Mouse (Mus musculus) naive thymus-derived CD4-positive, alpha-beta T cell, adult 2 months (primary cell): ENCODE data around the gene Serpinb6b.
A peak's percentile ranks its signal among the peaks of the same experiment; 100 is the strongest.

Experiments used
- DNase-seq: peaks from one replicate; pipeline ENCODE4 v3.0.0-alpha.2; 2011; ENCODE audit warnings: low read depth

Serpinb6b gene

DNA sequence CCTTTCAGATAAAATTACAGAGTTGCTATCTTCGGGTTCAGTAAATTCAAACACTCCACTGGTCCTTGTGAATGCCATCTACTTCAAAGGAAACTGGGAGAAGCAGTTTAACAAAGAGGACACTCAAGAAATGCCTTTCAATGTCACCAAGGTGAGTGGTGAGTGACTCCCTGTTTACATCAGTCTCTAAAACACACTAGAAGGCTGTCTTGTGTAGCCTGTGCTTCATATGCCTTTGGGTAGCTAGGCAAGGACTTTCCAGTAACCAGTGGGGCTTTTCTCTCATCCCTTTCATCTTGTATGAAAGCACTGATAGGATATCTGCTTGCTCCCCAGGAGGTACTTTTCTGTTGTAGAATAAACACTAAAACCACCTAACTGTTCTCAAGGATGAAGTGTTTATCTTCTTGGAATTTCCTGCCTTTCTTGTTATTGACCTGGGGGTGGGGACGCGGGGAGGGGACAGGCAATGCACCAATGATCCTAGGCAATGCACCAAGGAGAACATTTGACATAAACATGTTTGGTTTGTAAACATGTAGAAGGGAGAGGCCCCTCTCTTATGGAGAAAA lies 10.0 kb downstream of the Serpinb6b start:
- no peak for DNase-seq

DNA sequence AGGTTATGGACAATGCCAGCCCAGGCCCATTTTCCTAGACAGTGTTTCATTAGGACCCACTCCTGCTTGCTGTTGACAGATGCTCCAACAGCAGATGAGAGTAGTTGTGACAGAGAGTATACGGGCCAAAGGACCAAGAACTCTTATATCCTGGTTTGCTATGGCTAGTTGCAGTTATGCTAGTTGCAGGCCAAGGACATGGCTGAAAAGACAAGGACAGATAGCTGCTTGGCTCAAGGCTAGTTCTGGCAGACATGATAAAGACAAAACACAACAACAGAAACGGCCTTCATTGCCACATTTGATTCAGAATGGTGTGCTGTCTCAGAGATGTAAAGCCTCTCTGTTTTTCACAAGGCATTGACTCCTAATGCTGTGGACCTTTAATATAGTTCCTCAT lies 10.7 kb downstream of the Serpinb6b start:
- no peak for DNase-seq

DNA sequence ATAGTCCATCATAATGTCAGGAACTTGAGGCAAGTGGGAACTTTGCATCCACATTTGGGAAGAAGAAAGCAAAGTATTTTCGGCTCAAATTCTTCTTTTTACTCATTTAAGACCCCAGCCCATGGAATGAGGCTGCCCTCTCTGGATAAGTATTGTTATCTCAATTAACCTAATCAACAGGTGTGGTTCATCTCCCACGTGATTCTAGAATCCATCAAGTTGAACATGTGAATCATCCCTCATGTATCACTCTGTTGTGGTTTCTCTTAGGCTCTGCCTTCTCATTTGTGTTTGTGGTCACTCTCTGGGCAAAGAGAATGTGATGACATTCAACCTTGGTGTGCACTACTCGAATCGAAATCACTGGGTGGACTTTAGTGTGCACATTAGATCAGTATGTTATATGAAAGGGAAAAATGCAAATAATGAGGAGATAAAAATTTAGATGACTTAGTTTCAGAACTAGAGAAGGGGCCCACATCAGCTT lies 17.6 kb downstream of the Serpinb6b start:
- no peak for DNase-seq

DNA sequence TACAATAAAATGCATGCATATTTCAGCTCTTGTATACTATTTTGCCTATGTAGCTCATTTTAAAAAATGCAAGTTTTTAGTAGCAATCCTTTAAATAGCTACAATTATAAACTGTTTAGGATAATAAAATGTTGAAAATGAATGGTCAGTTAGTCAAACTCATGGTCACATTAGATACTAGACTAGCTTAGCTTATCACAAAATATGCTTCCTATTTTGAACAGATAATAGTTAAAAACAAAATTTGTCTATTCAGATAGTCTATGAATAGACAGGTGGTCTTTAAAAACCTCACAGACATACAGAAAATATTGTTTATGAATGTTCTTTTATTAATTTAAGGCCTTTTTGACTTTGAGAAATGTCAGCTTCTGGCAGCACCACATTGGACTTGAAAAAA lies 21.2 kb downstream of the Serpinb6b start:
- DNase-seq = no peak

DNA sequence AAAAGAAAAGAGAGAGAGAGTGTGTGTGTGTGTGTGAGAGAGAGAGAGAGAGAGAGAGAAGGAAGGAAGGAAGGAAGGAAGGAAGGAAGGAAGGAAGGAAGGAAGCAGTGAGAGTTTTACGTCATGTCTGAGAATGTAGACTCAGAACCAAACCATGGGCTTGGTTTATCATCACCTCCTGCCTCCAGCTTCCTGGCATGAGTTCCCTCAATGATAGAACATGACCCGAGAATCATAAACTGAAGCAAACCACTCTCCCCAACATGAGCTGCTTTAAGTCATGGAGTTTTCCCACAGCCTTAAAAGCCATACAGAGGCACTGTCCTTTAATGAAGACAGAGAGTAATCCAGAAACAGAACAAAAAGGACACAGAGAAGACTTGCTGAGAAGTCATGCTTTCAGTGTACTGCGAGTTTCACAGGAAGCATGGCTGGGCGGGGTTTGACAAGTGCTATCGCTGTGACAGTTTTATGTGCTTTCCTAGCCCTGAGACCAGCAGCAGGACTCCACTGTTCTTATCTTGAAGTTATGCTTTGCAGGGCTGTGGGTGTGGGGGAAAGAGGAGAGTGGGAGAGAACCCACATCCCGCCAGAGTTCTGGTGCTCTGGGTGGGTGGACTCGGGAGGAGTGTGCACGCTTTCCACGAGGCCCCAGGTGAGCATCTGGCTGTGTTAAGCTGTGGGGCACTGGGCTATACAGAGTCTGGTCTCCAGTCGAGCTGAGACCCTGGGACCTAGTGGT lies 28.3 kb downstream of the Serpinb6b start:
- peak; percentile 52 for DNase-seq

DNA sequence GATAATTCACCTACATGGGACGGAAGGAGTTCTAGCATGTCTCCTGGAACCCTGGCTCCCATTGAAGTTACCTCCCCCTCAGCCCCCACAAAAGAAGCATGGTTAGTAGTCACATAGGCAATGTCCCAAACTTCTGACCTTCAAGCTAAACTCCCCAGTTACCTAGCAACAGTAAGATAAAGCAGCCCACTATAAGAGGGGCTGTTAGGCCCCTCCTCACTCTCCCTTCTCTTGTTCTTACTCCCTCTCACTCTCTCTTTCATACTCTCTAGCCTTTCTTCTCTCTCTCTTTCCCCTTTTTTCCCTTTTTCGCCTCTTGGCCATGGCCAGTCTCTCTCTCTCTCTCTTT lies 28.9 kb downstream of the Serpinb6b start:
- no peak for DNase-seq

DNA sequence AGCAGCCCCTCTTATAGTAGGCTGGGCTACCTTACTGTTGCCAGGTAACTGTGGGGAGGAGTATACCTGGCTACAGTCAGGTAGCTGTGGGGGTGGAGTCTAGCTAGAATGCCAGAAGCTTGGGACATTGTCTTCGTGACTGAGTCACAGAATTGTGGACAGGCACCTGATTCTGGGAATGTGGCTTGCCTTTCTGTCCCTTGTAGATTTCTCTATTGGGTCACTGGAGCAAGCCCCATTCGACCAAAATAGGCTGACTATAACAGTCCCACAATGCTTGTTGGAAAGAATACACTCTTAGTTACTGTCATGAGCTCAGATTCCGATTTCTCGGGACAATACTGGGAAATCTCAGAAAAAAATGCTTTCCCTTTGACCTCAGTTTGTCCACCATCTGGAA lies 30.0 kb downstream of the Serpinb6b start:
- DNase-seq = no peak

DNA sequence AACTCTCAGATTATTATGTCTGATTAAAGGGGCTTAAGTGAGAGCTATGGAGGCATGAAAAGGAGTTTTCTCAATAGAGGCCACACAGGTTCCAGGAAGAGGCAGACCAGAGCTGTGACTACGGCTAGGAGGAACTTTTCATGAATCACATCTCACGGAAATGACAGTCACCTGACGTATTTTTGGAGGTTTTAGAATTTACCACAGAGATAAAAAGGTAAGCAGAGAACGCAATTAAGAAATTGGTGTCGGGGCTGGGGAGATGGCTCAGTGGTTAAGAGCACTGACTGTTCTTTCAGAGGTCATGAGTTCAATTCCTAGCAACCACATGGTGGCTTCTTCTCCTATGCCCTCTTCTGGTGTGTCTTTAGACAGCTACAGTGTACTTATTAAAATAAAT lies 36.3 kb downstream of the Serpinb6b start:
- peak; percentile 66 for DNase-seq

DNA sequence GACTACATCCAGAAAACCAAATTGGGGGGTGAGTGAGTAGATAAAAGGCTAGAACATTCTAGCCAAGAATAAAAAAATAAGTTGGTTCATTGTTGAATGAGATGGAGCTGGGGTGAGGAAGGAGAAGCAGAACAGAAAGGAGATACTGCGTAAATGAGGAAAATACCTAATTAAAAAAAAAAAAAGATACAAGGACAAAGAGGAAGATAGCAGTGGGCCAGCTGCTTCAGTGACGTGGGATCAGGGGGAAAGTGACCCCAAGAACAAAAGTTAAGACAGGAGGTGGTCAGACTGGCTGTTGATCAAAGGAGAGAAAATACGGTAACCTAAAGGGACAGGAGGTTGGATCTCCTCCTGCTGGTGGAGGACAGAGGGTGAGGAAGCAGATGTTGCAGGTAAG lies 37.9 kb downstream of the Serpinb6b start, which contains the start of gene Serpinb9:
Gene Serpinb9 (plus strand): TSS at position 301 of the 400 bp plus-strand sequence.
- no peak for DNase-seq

DNA sequence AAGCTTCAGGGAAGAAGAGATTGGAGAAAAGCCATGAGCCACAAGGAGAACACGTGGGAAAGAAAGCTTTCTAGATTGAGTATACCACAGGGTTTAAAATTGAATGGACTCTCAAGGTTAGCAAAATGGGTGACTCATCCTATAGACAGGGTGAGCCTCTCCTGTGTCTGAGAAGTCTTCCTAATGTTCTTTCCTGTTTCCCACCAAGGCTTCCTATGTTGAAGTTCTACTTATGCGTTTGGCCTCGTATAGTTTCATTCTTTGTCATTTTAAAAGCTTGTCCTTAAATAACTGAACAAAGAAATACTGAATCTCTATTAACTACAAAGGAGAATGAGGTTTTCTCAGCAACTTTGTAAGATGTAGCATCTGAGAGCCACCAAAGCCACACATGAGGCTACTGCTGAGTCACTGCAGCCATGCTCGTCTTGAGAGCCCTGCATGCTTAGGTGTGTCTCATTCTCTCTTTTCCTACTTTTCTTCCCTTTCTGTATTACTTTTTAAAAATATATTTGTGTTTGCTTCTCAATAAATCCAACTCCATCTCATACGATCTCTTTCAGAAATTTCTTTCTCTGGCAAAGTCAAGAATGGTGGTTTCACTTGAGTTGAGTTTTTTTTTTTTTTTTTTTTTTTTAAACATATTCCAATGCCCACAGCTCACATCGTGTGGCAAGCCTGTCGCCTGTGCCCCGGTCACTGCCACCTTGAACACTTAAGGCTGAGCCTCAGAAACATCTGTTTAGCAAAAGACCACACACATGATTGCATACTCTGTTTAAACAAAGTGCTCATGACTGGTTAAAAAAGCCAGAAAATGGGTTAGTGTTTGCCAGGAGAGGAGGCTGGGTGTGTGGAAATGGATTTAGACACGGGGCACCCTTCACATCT lies 38.8 kb downstream of the Serpinb6b start:
- DNase-seq = peak; percentile 48

DNA sequence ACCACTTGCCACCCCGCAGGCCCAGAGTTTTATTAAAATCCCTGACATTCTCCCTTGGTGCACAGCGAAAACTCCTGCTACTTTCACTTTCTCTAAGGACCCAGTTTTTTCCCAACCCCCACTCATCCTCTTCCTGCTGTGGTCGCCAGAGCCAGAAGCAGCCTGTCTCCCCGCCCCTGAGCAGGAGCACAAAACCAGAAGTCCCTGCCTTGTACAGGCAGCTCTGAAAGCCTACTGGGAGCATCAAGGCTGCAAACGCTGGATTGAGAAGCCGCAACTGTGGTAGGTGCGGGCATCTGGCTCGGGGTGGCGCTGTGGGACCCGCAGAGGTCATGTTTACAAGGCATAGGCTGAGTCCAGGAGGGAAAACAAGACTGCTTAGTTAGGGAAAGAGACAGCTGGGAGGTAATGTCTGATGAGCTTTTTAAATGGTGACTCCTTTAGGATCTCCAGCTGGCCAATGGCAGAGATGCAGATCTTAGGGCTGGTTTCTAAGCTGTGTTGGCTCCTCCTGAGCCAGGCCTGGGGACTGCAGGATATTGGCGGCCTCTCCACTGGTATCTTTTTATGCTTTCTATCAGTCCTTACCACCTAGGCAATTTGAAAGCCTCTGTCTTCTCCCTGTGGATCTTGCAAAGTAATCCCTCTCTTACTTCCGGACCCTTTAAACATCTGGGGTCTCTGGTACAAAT lies 39.6 kb downstream of the Serpinb6b start:
- DNase-seq = peak; percentile 84

DNA sequence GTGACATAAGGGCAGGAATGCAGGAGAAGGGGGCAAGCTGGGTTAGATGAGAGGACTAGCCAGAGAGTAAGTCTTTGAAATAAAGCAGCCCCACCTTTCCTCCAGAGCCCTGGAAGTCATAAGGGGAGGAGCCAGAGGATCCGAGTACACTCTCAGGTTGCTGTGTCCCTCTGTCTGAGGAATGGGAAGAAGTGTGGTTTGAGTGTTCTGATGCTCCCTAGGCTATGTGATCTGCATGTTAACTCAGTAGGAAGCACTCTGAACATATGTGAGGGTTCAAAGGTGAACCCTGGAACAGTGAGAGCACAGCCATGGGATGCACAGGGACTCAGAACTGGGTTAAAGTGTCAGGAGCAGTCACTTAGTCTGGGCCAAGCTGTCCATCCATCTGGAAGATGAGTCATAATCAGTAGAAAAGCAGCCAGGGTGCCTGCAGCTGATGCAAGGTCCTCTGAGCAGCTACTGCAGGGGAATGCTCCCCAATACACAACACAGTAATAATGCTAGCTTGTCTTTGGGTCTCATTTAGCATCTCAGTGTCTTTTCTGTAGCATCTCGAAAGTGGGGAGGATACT lies 40.6 kb downstream of the Serpinb6b start:
- no peak for DNase-seq

DNA sequence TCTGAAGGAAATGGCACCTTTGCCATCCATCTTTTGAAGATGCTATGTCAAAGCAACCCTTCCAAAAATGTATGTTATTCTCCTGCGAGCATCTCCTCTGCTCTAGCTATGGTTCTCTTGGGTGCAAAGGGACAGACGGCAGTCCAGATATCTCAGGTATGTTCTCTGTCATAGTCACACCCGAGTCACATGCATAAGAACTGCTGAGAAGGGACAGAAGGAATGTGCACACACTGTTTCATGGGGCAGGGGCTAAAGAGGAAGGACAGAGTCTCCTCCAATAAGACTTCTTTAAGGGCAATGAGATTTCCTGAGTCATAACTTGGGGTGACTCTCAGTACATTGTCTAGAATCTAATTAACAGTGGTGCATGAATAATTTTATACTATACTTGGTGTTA lies 41.5 kb downstream of the Serpinb6b start:
- no peak for DNase-seq

DNA sequence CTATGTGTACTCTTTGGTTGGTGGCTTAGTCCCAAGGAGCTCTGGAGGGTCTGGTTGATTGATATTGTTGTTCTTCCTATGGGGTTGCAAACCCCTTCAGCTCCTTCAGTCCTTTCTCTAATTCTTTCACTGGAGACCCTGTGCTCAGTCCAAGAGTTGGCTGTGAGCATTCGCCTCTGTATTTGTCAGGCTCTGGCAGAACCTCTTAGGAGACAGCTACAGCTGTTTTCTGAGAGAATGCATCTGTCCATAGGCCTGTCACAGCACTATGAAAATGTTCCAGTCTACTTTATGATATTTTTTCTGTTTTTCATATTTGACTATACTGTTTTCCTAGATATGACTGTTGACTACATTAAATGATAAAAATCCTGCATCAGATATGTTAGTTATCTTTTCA lies 47.4 kb downstream of the Serpinb6b start:
- DNase-seq = no peak

DNA sequence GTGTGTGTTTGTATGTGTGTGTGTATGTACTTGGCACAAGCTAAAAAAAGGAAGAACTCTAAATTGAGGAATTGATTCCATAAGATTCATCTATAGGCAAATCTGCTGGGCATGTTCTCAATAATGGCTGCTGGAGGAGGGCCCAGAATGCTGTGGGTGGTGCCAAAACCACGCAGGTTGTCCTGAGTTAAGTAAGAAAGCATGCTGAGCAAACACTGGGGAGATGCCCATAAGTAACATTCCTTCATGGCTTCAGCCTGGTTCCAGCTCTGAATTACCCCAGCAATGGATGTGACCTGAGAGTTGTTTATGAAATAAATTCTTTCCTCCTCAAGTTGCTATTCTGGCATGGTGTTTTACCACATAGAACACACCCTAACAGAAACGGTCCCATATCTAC lies 48.3 kb downstream of the Serpinb6b start:
- no peak for DNase-seq

DNA sequence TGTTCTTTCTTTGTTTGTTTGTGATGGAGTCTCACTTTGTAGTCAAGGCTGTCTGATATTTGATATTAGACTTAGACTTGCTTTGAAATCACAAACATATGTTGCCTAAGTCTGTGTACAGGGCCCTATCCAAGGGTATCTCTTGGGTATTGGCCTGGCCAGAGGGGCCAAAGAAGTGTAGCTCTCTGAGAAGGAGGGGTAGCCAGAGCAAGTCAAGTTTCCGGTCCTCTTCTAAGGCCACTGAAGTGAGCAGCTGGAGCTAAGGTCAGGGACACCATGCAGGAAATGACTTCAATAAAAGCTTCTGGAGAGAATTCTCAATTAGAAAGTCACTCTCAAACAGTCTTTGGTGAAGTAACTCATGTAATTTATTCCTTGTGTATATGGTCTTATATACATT lies 57.4 kb downstream of the Serpinb6b start:
- DNase-seq = no peak

DNA sequence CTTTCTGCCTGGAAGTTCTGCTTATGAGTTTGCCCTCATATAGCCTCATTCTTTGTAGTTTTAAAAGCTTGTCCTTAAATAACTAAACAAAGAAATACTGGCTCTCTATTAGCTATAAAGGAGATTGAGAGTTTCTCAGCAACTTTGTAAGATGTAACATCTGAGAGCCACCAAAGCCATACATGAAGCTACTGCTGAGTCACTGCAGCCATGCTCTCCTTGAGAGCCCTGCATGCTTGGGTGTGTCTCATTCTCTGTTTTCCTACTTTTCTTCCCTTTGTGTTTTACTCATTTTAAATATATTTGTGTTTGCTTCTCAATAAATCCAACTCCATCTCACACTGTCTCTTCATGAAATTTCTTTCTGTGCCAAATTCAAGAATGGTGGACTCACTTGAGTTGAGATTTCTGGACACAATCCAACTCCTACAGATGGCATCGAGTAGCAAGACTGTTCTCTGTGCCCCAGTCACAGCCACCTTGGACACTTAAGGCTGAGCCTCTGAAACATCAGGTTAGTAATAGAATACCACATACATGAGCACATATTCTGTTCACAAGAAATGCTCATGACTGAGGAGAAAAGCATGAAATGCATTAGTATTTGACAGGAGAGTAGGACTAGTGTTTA lies 61.5 kb downstream of the Serpinb6b start:
- no peak for DNase-seq

DNA sequence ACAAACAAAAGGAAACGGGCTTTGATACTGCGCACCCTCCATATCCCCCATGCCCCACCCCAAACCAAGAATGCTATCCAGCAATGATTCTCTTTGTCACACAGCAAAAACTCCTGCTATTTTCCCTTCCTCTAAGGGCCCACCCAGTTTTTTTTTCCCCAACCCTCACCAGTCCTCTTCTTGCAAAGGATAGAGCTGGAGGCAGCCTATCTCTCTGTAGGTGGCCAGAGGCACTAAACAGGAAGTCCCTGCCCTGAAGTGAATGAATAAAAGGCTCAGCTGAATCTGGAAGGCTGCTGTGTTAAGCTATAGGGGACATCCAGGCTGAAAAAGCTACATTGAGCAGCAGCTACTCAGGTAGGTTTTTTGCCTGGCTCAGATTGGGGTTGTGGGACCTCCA lies 62.2 kb downstream of the Serpinb6b start, which contains the start of gene Serpinb9b:
Gene Serpinb9b (plus strand): TSS at position 173 of the 400 bp plus-strand sequence.
- DNase-seq = no peak

DNA sequence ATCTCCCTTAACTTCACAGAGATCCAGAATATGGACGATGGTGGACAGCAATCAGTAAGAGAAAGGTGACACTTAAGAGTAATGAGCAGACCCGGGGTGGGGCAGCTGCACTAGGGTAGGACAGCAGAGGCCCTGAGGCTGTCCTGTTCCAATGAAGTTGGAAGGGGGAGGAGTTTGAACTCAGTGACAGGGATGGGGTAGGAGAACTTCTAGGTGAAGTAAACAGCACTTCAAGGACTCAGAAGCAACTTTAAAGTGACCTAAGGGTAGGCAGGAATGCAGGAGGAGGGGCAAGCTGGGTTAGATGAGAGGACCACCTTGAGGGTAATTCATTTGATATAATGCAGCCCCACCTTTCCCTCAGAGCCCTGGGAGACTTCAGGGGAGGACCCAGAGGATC lies 63.1 kb downstream of the Serpinb6b start:
- DNase-seq = no peak

DNA sequence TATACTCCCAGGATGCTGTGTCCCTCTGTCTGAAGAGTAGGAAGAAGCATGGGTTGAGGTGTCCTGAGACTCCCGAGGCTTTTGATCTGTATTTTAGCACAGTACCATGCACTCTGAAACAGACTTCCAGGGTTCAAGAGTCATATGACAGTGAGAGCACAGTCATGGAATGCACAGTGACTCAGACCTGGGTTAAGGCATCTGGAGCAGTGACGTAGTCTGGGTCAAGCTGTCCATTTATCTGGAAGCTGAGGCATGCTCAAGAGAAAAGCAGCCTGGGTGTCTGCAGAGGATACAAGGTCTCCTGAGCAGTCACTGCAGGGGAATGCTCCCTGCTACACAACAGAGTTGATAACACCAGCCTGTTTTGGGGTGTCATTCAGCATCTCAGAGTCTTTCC lies 63.5 kb downstream of the Serpinb6b start:
- no peak for DNase-seq
